Mouse (Mus musculus): ENCODE measurements at regions not wholly inside any gene's neighbourhood (a gene's known extent, or its start where the extent isn't known, plus 50 kb on each side); places are given as distances from the start of the nearest gene placed in this dataset.

- peak; percentile 69 for ATAC-seq
- 17% methylated on average over 6 of the region's 6 CpGs for WGBS
- no peaks in the 10 kb centered on the region for H3K36me3 ChIP-seq (ENCODE audit: control insufficient read depth, insufficient read depth)
Observed at GRCm38 (mm10) chr1:126916369-126916768, 85.8 kb upstream of the Nckap5 start.

GRCm38 (mm10) chr1:126911277-126912060 is 80.9 kb upstream of the Nckap5 start:
- H3K27me3 ChIP-seq (replicated peaks; ENCODE audit: control insufficient read depth, insufficient read depth, low read length): no peaks in the 10 kb centered on the region
- 71% methylated on average over 12 of the region's 12 CpGs for WGBS
- no peak for ATAC-seq
- H3K4me1 ChIP-seq (replicated peaks; ENCODE audit: control insufficient read depth, insufficient read depth, low read length): 0 out of 2 replicates have a peak, but pooled peaks cover 2% of the 10 kb centered on the region
- H3K4me3 ChIP-seq (replicated peaks; ENCODE audit: low read length): no peak overlapping the region
- no peaks in the 10 kb centered on the region for H3K36me3 ChIP-seq (ENCODE audit: control insufficient read depth, insufficient read depth)
- no peak overlapping the region for H3K9ac ChIP-seq (replicated peaks; ENCODE audit: low read depth, low read length)
- no peaks in the 10 kb centered on the region for H3K9me3 ChIP-seq (ENCODE audit: control insufficient read depth, low read length)
- H3K4me2 ChIP-seq (ENCODE audit: low read length): no peak overlapping the region
- H3K27ac ChIP-seq (ENCODE audit: low read length): no peak overlapping the region

More at GRCm38 (mm10) chr1:126916369-126916768, 85.8 kb upstream of the Nckap5 start:
- Histone ChIP-seq H3K4me3 (replicated peaks; ENCODE audit: low read length) (no peak overlapping the region), H3K4me2 (ENCODE audit: low read length) (no peak overlapping the region), H3K27ac (ENCODE audit: low read length) (no peak overlapping the region), H3K4me1 (replicated peaks; ENCODE audit: control insufficient read depth, insufficient read depth, low read length) (0 out of 2 replicates have a peak, but pooled peaks cover 6% of the 10 kb centered on the region), H3K27me3 (replicated peaks; ENCODE audit: control insufficient read depth, insufficient read depth, low read length) (no peaks in the 10 kb centered on the region), H3K9me3 (ENCODE audit: control insufficient read depth, low read length) (no peaks in the 10 kb centered on the region), H3K9ac (replicated peaks; ENCODE audit: low read depth, low read length) (no peak overlapping the region)

- Histone ChIP-seq H3K27ac (ENCODE audit: low read length) (no peak overlapping the region), H3K4me1 (replicated peaks; ENCODE audit: control insufficient read depth, insufficient read depth, low read length) (no peaks in the 10 kb centered on the region), H3K9ac (replicated peaks; ENCODE audit: low read depth, low read length) (no peak overlapping the region), H3K27me3 (replicated peaks; ENCODE audit: control insufficient read depth, insufficient read depth, low read length) (no peaks in the 10 kb centered on the region), H3K4me3 (replicated peaks; ENCODE audit: low read length) (no peak overlapping the region), H3K4me2 (ENCODE audit: low read length) (no peak overlapping the region), H3K36me3 (ENCODE audit: control insufficient read depth, insufficient read depth) (no peaks in the 10 kb centered on the region), H3K9me3 (ENCODE audit: control insufficient read depth, low read length) (no peaks in the 10 kb centered on the region)
- ATAC-seq: no peak
- 74% methylated on average over 2 of the region's 2 CpGs for WGBS
Observed at GRCm38 (mm10) chr1:126907417-126907816, 76.8 kb upstream of the Nckap5 start.

- Histone ChIP-seq H3K27me3 (replicated peaks; ENCODE audit: control insufficient read depth, insufficient read depth, low read length) (no peaks in the 10 kb centered on the region), H3K36me3 (ENCODE audit: control insufficient read depth, insufficient read depth) (no peaks in the 10 kb centered on the region), H3K9me3 (ENCODE audit: control insufficient read depth, low read length) (no peaks in the 10 kb centered on the region), H3K4me2 (ENCODE audit: low read length) (no peak overlapping the region), H3K27ac (ENCODE audit: low read length) (no peak overlapping the region), H3K4me3 (replicated peaks; ENCODE audit: low read length) (no peak overlapping the region), H3K4me1 (replicated peaks; ENCODE audit: control insufficient read depth, insufficient read depth, low read length) (peaks cover 5% of the 10 kb centered on the region; the same call in 1 of the 2 replicates), H3K9ac (replicated peaks; ENCODE audit: low read depth, low read length) (no peak overlapping the region)
- ATAC-seq: no peak
- WGBS: 88% methylated on average over 3 of the region's 3 CpGs
Observed at GRCm38 (mm10) chr1:126898484-126898883, 67.9 kb upstream of the Nckap5 start.

- Histone ChIP-seq H3K4me2 (ENCODE audit: low read length) (no peak overlapping the region), H3K36me3 (ENCODE audit: control insufficient read depth, insufficient read depth) (no peaks in the 10 kb centered on the region), H3K4me1 (replicated peaks; ENCODE audit: control insufficient read depth, insufficient read depth, low read length) (peaks cover 5% of the 10 kb centered on the region; the same call in 1 of the 2 replicates), H3K9ac (replicated peaks; ENCODE audit: low read depth, low read length) (no peak overlapping the region), H3K9me3 (ENCODE audit: control insufficient read depth, low read length) (no peaks in the 10 kb centered on the region), H3K4me3 (replicated peaks; ENCODE audit: low read length) (no peak overlapping the region), H3K27me3 (replicated peaks; ENCODE audit: control insufficient read depth, insufficient read depth, low read length) (no peaks in the 10 kb centered on the region), H3K27ac (ENCODE audit: low read length) (no peak overlapping the region)
- ATAC-seq: peak; percentile 43; the same call in 1 of the 2 replicates
- WGBS: 55% methylated on average over 4 of the region's 4 CpGs
Observed at GRCm38 (mm10) chr1:126896895-126897294, 66.3 kb upstream of the Nckap5 start.

- H3K9me3 ChIP-seq (ENCODE audit: control insufficient read depth, low read length): no peaks in the 10 kb centered on the region
- WGBS: 94% methylated on average over 3 of the region's 3 CpGs
- no peak overlapping the region for H3K4me3 ChIP-seq (replicated peaks; ENCODE audit: low read length)
- H3K36me3 ChIP-seq (ENCODE audit: control insufficient read depth, insufficient read depth): no peaks in the 10 kb centered on the region
- no peaks in the 10 kb centered on the region for H3K4me1 ChIP-seq (replicated peaks; ENCODE audit: control insufficient read depth, insufficient read depth, low read length)
- no peak overlapping the region for H3K27ac ChIP-seq (ENCODE audit: low read length)
- H3K27me3 ChIP-seq (replicated peaks; ENCODE audit: control insufficient read depth, insufficient read depth, low read length): no peaks in the 10 kb centered on the region
- H3K4me2 ChIP-seq (ENCODE audit: low read length): no peak overlapping the region
- no peak for ATAC-seq
- no peak overlapping the region for H3K9ac ChIP-seq (replicated peaks; ENCODE audit: low read depth, low read length)
Observed at GRCm38 (mm10) chr1:126880801-126881200, 50.2 kb upstream of the Nckap5 start.

Data from forebrain, embryonic 16.5 days (tissue).